Mouse (Mus musculus) limb, embryonic 15.5 days (tissue): ENCODE results near the gene Stx11. TPM values are rescaled to one million over a fixed set of nuclear protein-coding genes. Genes with fewer than 3 reads are reported as not detected.
"Not testable (repeated sequence)": the region's sequence is repeated elsewhere in the genome, so short reads cannot be mapped to it uniquely, and the experiment has no call there.

Experiments
- ATAC-seq: fragments of 200-750 bp; cut with Nextera tagmentation; 2 replicates; pipeline ENCODE4 v1.8.0; 2017; ENCODE audit warnings: low read depth, moderate TSS enrichment; ENCODE audit not compliant: insufficient number of reproducible peaks, low FRiP score, low TSS enrichment
- H3K27ac ChIP-seq: fragments of 300-500 bp; sonication (generic); 2 replicates; pipeline ENCODE4 v1.5.1; 2015; ENCODE audit warnings: moderate library complexity, mild to moderate bottlenecking, inconsistent platforms
- H3K27me3 ChIP-seq: fragments of 300-500 bp; sonication (generic); 2 replicates; pipeline ENCODE4 v1.6.1; 2015; ENCODE audit warnings: inconsistent platforms
- H3K36me3 ChIP-seq: fragments of 300-500 bp; sonication (generic); 2 replicates; pipeline ENCODE4 v1.6.1; 2015; ENCODE audit warnings: inconsistent platforms
- H3K4me1 ChIP-seq: fragments of 300-500 bp; sonication (generic); 2 replicates; pipeline ENCODE4 v1.6.1; 2015; ENCODE audit warnings: inconsistent platforms
- H3K4me2 ChIP-seq: fragments of 300-500 bp; sonication (generic); 2 replicates; pipeline ENCODE4 v1.6.1; 2015; ENCODE audit warnings: mild to moderate bottlenecking, inconsistent platforms
- H3K4me3 ChIP-seq: fragments of 300-500 bp; sonication (generic); 2 replicates; pipeline ENCODE4 v1.5.1; 2015; ENCODE audit warnings: mild to moderate bottlenecking, inconsistent platforms
- H3K9ac ChIP-seq: fragments of 300-500 bp; sonication (generic); 2 replicates; pipeline ENCODE4 v1.6.1; 2015; ENCODE audit warnings: inconsistent platforms
- H3K9me3 ChIP-seq: fragments of 300-500 bp; sonication (generic); 2 replicates; pipeline ENCODE4 v1.6.1; 2016; ENCODE audit warnings: inconsistent platforms
- WGBS: fragments of 180-500 bp; shearing (Covaris S2); methylation state at CpG from one replicate; pipeline ENCODE4 v1.1.7; 2015; 5-methylcytosine and 5-hydroxymethylcytosine counted together
- polyA plus RNA-seq: library from polyadenylated mRNA; unstranded; fragments of >200 nt; fragmentation: Nextera tagmentation; extraction: Ambion mirVana; gene quantifications from 2 replicates; pipeline ENCODE4 v1.2.1, GENCODE M21; 2015

Gene Stx11
- polyA plus RNA-seq, 1 experiment from 2014 or later: 6.7 TPM

DNA sequence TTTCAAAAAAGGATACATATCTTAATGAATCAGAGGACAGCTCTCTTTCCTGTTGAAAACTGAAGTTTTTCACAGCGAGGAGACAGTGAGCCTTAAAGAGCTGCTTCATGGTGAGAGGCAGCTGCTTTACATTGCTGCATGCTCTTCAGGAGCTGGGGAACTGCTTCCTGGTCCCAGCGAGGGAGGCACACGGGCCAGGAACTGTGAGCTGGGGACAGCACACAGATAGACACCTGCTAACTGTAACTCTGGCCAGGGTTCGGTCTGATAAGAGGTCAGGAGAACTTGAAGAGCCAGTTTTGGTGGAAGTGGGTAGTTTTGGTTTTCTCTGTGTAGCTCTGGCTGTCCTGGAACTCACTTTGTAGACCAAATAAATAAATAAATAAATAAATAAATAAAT, 12.7 kb downstream of the Stx11 start:
- H3K4me2 ChIP-seq, H3K27ac ChIP-seq, H3K9me3 ChIP-seq, H3K4me3 ChIP-seq, H3K27me3 ChIP-seq, H3K36me3 ChIP-seq, ATAC-seq, H3K4me1 ChIP-seq, H3K9ac ChIP-seq: not testable (repeated sequence)
- 51% methylated on average over 4 of the region's 4 CpGs for WGBS

- no peaks in the 10 kb centered on the region for H3K36me3 ChIP-seq
- ATAC-seq: no peak
- H3K4me2 ChIP-seq: no peak overlapping the region
- H3K27ac ChIP-seq: no peak overlapping the region
- no peak overlapping the region for H3K4me3 ChIP-seq
- no peaks in the 10 kb centered on the region for H3K4me1 ChIP-seq
- H3K9me3 ChIP-seq: no peaks in the 10 kb centered on the region
- H3K9ac ChIP-seq: no peak overlapping the region
- H3K27me3 ChIP-seq: 0 out of 2 replicates have a peak, but pooled peaks cover 1% of the 10 kb centered on the region
- 65% methylated on average over 7 of the region's 7 CpGs for WGBS
These were observed 14.8 kb downstream of the Stx11 start for GRCm38 (mm10) chr10:12949299-12949698.

DNA sequence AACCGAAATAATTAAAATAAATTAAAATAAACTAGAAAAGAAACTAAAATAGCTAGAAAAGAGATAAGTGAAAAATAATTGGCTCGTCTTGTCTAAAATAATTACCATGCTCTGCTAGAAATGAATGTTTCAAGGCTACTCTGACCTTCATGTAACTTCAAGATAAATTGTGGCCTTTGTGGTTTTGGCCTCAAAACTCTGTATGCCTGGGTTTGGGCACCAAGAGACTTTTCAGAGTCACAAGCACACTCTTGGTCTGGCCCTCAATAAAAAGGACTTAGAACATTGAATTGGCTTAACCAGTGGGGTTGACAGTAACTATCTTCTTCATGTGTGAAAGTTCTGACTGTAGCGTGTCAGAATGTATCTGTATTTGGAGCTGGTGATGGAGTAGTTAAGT, 16.5 kb downstream of the Stx11 start:
- 87% methylated on average over 3 of the region's 3 CpGs for WGBS
- ATAC-seq: no peak

DNA sequence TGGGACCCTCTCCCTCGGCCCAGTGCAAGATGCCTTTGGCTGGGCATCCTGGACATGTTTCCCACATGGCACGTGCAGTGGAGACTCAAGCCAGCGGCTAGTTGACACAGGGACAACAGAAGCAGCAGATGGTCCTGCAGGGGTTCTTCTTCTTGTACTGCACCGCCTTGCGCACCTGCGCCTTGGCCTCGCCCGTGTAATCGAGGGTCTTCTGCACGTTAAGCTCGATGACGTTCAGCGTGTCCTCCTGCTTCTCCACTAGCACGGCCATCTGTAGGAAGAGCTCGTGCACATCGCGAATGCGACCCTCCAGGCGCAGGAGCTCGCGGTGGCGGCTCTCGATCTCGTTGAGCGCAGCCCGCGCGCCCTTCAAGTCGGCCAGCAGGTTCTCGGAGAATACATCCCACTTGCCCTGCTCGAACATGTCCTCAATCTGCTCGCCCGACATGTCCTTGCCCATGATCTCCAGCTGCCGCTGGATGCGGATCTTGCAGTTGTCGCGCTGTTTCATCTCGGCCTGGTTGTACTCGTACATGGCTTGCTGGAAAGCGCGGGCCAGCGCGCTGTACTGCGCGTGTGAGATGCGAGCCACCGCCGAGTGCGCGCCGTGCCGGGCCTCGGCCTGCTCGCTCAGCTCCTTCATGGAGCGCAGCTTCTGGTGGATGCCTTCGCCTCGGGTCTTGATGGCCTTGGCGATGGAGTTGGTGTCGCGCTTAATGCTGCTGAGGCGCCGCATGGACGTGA, 22.9 kb downstream of the Stx11 start:
- H3K9me3 ChIP-seq: no peaks in the 10 kb centered on the region
- H3K4me3 ChIP-seq: peak overlapping the region; percentile 36
- peaks cover 40% of the 10 kb centered on the region for H3K27me3 ChIP-seq
- peak overlapping the region; percentile 11; the same call in 1 of the 2 replicates for H3K9ac ChIP-seq
- WGBS: 11% methylated on average over 63 of the region's 63 CpGs
- H3K4me1 ChIP-seq: peaks cover 8% of the 10 kb centered on the region
- peak overlapping the region; percentile 55 for H3K4me2 ChIP-seq
- H3K27ac ChIP-seq: no peak overlapping the region
- no peak for ATAC-seq
- H3K36me3 ChIP-seq: no peaks in the 10 kb centered on the region

More for the DNA sequence above, 16.5 kb downstream of the Stx11 start:
- H3K4me1 ChIP-seq: no peaks in the 10 kb centered on the region
- no peaks in the 10 kb centered on the region for H3K9me3 ChIP-seq
- H3K36me3 ChIP-seq: no peaks in the 10 kb centered on the region
- H3K4me2 ChIP-seq: no peak overlapping the region
- H3K27me3 ChIP-seq: peaks cover 14% of the 10 kb centered on the region
- no peak overlapping the region for H3K9ac ChIP-seq
- no peak overlapping the region for H3K4me3 ChIP-seq
- no peak overlapping the region for H3K27ac ChIP-seq

- H3K9me3 ChIP-seq: no peaks in the 10 kb centered on the region
- peaks cover 33% of the 10 kb centered on the region for H3K27me3 ChIP-seq
- H3K4me2 ChIP-seq: no peak overlapping the region
- no peak overlapping the region for H3K27ac ChIP-seq
- H3K9ac ChIP-seq: no peak overlapping the region
- no peak for ATAC-seq
- 83% methylated on average over 2 of the region's 2 CpGs for WGBS
- H3K4me1 ChIP-seq: peaks cover 8% of the 10 kb centered on the region
- no peak overlapping the region for H3K4me3 ChIP-seq
- H3K36me3 ChIP-seq: no peaks in the 10 kb centered on the region
These were observed 25.3 kb downstream of the Stx11 start for GRCm38 (mm10) chr10:12938763-12939162.

DNA sequence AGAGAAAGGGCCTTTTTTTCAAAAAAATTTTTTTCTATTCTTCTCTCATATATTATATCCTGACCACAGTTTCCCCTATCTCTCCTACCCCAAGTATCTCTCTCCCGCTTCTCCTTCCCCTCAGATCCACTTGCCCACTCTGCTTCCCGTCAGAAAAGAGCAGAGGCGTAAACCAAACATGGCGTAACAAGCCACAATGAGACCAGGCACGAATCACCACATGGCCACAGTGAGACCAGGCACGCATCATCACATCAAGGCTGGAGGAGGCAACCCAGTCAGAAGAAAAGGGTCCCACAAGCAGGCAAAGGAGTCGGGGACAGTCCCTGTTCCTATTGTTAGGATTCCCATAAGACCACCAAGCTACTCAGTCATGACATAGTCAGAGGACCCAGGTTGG, 28.0 kb downstream of the Stx11 start:
- no peak overlapping the region for H3K27ac ChIP-seq
- H3K9ac ChIP-seq: no peak overlapping the region
- H3K4me1 ChIP-seq: peaks cover 2% of the 10 kb centered on the region; the same call in 1 of the 2 replicates
- H3K27me3 ChIP-seq: peaks cover 12% of the 10 kb centered on the region
- no peak for ATAC-seq
- H3K9me3 ChIP-seq: no peaks in the 10 kb centered on the region
- no peak overlapping the region for H3K4me2 ChIP-seq
- no peak overlapping the region for H3K4me3 ChIP-seq
- WGBS: 89% methylated on average over 7 of the region's 7 CpGs
- H3K36me3 ChIP-seq: no peaks in the 10 kb centered on the region

DNA sequence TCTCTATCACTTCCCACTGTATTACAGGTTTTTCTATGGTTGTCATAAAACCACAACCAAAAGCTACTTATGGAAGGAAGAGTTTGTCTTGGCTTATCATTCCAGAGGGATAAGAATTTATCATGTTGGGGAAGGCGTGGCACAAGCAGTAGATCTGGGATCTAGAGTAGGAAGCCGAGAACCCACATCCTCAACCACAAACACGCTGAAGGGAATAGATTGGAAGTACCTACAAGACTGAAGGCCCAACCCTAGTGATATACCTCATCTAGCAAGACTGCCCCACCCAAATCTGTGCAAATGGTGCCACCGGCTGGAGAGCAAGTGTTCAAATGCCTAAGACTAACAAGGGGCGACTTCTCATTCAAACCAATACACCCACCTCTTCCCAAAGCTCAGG, 28.5 kb downstream of the Stx11 start:
- 90% methylated on average over 5 of the region's 5 CpGs for WGBS
- H3K9ac ChIP-seq: no peak overlapping the region
- peaks cover 6% of the 10 kb centered on the region for H3K27me3 ChIP-seq
- no peaks in the 10 kb centered on the region; the same call in 1 of the 2 replicates for H3K4me1 ChIP-seq
- H3K27ac ChIP-seq: no peak overlapping the region
- H3K9me3 ChIP-seq: no peaks in the 10 kb centered on the region
- no peaks in the 10 kb centered on the region for H3K36me3 ChIP-seq
- ATAC-seq: no peak
- no peak overlapping the region for H3K4me2 ChIP-seq
- no peak overlapping the region for H3K4me3 ChIP-seq

GRCm38 (mm10) chr10:12931492-12932400, 32.4 kb downstream of the Stx11 start:
- H3K27ac ChIP-seq: peak overlapping the region; percentile 50; the same call in 1 of the 2 replicates
- H3K36me3 ChIP-seq: no peaks in the 10 kb centered on the region
- H3K9me3 ChIP-seq: no peaks in the 10 kb centered on the region
- no peak overlapping the region for H3K4me2 ChIP-seq
- 46% methylated on average over 10 of the region's 10 CpGs for WGBS
- no peak overlapping the region for H3K9ac ChIP-seq
- no peak overlapping the region for H3K4me3 ChIP-seq
- H3K4me1 ChIP-seq: no peaks in the 10 kb centered on the region
- H3K27me3 ChIP-seq: no peaks in the 10 kb centered on the region
- no peak; the same call in 1 of the 2 replicates for ATAC-seq

- H3K9me3 ChIP-seq: no peaks in the 10 kb centered on the region
- H3K4me3 ChIP-seq: no peak overlapping the region
- no peaks in the 10 kb centered on the region for H3K36me3 ChIP-seq
- H3K27me3 ChIP-seq: no peaks in the 10 kb centered on the region
- WGBS: 42% methylated on average over 6 of the region's 6 CpGs
- H3K27ac ChIP-seq: no peak overlapping the region
- ATAC-seq: no peak
- H3K4me1 ChIP-seq: no peaks in the 10 kb centered on the region
- H3K4me2 ChIP-seq: no peak overlapping the region
- no peak overlapping the region for H3K9ac ChIP-seq
These were observed 33.7 kb downstream of the Stx11 start for GRCm38 (mm10) chr10:12930351-12930905.

- Histone ChIP-seq H3K9ac (no peak overlapping the region), H3K4me2 (no peak overlapping the region), H3K27me3 (no peaks in the 10 kb centered on the region), H3K4me3 (no peak overlapping the region), H3K9me3 (no peaks in the 10 kb centered on the region), H3K27ac (no peak overlapping the region), H3K36me3 (no peaks in the 10 kb centered on the region), H3K4me1 (no peaks in the 10 kb centered on the region)
- no peak for ATAC-seq
- WGBS: 58% methylated on average over 6 of the region's 6 CpGs
These were observed 34.3 kb downstream of the Stx11 start for GRCm38 (mm10) chr10:12929857-12930174.

DNA sequence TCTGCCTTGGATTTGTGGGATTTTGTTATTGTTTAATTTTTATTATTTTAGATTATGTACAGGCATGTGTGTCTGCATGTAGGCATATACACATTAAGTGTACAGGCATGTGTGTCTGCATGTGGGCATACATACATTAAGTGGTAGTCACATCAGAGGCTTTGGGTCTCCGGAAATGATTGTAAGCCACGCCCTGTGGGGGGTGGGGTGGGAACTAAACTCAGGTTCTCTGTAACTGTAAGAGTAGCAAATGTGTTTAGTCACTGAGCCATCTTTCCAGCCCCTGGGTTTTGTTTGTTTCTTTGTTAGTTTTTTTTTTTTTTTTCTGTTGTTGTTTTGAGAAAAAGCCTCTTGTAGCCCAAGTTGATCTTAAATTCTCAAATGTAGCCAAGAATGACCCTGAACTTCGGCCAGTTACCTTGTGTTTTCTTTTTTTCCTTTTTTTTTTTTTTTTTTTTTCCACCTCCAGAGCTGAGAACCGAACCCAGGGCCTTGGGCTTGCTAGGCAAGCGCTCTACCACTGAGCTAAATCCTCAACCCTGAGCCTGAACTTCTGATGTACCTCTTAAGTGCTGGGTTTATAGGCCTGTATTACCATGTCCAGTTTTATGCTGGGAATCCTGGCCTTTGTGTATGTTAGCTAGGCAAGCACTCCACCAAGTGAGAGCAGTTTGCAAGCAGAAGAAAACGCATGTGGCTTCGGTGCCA, 34.8 kb downstream of the Stx11 start:
- Histone ChIP-seq H3K9ac (no peak overlapping the region), H3K4me1 (no peaks in the 10 kb centered on the region), H3K4me3 (no peak overlapping the region), H3K4me2 (no peak overlapping the region), H3K36me3 (no peaks in the 10 kb centered on the region), H3K27ac (no peak overlapping the region), H3K9me3 (no peaks in the 10 kb centered on the region), H3K27me3 (no peaks in the 10 kb centered on the region)
- 79% methylated on average over 7 of the region's 7 CpGs for WGBS
- ATAC-seq: no peak
